In the genomic region with DNA sequence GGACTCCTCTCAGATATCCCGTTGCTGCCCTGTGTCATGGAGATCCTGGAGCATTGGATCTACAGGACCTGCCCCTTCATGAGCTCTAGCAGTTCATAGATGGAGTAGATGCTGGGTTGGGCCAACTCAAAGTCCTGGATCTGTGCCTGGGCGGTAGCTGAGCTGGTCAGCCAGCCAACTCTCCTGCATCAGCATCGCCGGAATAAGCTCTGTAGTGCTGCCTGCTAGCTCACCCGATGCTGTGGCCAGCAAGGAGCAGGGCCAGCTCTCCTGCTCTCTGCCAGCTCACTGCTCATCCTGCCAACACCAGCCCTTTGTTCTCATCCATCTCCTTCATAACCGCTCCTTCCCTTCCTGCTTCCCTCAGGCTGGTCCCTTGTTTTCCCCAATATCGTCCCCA, we compare ENCODE assay signal across 9 mouse cellular contexts. TPM values are rescaled to one million over a fixed set of nuclear protein-coding genes. Genes with fewer than 3 reads are reported as not detected.
DNase-seq lines count a peak whose midpoint lies in the region; ATAC-seq lines count a peak whose summit lies in the region.
"Had no signal": no experiment of that assay in that cellular context is flagged by ENCODE, and none has a peak within 500 bp of the region (broad histone marks: within the 10 kb centered on the region; RNA-seq: fewer than 3 reads in every experiment).

No protein-coding gene starts in this region.

- H3K4me3 ChIP-seq in neural tube, embryonic 15.5 days (replicated peaks), result no peak overlapping the region
- no peak overlapping the region for H3K4me3 ChIP-seq in midbrain, embryonic 10.5 days
- H3K4me3 ChIP-seq: midbrain, embryonic 12.5 days had no signal

- H3K9me3 ChIP-seq in neural tube, embryonic 15.5 days (replicated peaks), result no peaks in the 10 kb centered on the region
- no peaks in the 10 kb centered on the region for H3K9me3 ChIP-seq in midbrain, embryonic 10.5 days (replicated peaks)
- H3K9me3 ChIP-seq: midbrain, embryonic 12.5 days had no signal

- H3K4me2 ChIP-seq in neural tube, embryonic 15.5 days, result no peak overlapping the region
- H3K4me2 ChIP-seq: midbrain, embryonic 12.5 days had no signal

- H3K27me3 ChIP-seq in neural tube, embryonic 15.5 days (replicated peaks), result no peaks in the 10 kb centered on the region
- no peaks in the 10 kb centered on the region for H3K27me3 ChIP-seq in midbrain, embryonic 10.5 days (ENCODE audit: low read depth, poor library complexity, severe bottlenecking)
- H3K27me3 ChIP-seq: midbrain, embryonic 12.5 days had no signal

- no peaks in the 10 kb centered on the region for H3K36me3 ChIP-seq in neural tube, embryonic 15.5 days
- no peaks in the 10 kb centered on the region for H3K36me3 ChIP-seq in midbrain, embryonic 10.5 days
- H3K36me3 ChIP-seq: midbrain, embryonic 12.5 days had no signal

- ATAC-seq in neural tube, embryonic 15.5 days (ENCODE audit: low FRiP score), result peak; percentile 69; the same call in 1 of the 2 replicates

- 80% methylated on average over 7 of the region's 7 CpGs for WGBS in neural tube, embryonic 15.5 days
- WGBS in midbrain, embryonic 10.5 days, result 88% methylated on average over 7 of the region's 7 CpGs

- DNase-seq in neural tube, embryonic 10.5 days (ENCODE audit: extremely low spot score, low spot score), result no peak
- peak; percentile 23 to 31 for DNase-seq in frontal cortex, postnatal 10 days (ENCODE audit: low spot score in 2 of 2)
- peak; percentile 13 for DNase-seq in layer of hippocampus, adult 9-10 months (ENCODE audit: low spot score)
- peak; percentile 58 for DNase-seq in right cerebral cortex, adult 18-20 months
- DNase-seq in spleen, postnatal 10 days (ENCODE audit: low spot score in 2 of 2), result no peak
- DNase-seq in adrenal gland, postnatal 4 days (ENCODE audit: low spot score in 2 of 2), result no peak
- no peak for DNase-seq in midbrain, embryonic 10.5 days (ENCODE audit: low spot score)

- H3K4me1 ChIP-seq in neural tube, embryonic 15.5 days, result no peaks in the 10 kb centered on the region
- H3K4me1 ChIP-seq in midbrain, embryonic 10.5 days, result peaks cover under 1% of the 10 kb centered on the region; the same call in 1 of the 2 replicates
- H3K4me1 ChIP-seq: midbrain, embryonic 12.5 days had no signal

- H3K27ac ChIP-seq in neural tube, embryonic 15.5 days (replicated peaks), result no peak overlapping the region
- no peak overlapping the region for H3K27ac ChIP-seq in midbrain, embryonic 10.5 days (replicated peaks)
- H3K27ac ChIP-seq: midbrain, embryonic 12.5 days had no signal

- no peak overlapping the region for H3K9ac ChIP-seq in neural tube, embryonic 15.5 days (replicated peaks)
- H3K9ac ChIP-seq: midbrain, embryonic 12.5 days had no signal

RNA-seq across cellular contexts. Expression of gene Smim15, which starts 51.4 kb away (rescaled TPM):
- polyA plus RNA-seq in neural tube, embryonic 15.5 days (2015; fragmentation: Nextera tagmentation; extraction: Ambion mirVana), result 35.8 and 39.7 TPM in 2 replicates
- total RNA-seq in adrenal gland, postnatal 4 days (2021), result 10 to 100 TPM; 40.9 to 45.2 TPM
- 62.2 and 62.9 TPM in 2 replicates for polyA plus RNA-seq in midbrain, embryonic 10.5 days (2016; fragmentation: Nextera tagmentation; extraction: Ambion mirVana)

Comparison
In these comparisons a context has a peak if more than half of its experiments do, and no peak if none do; other contexts are left out.
1. DNase-seq: peak in frontal cortex, postnatal 10 days (2 of 2), layer of hippocampus, adult 9-10 months (single experiment) and right cerebral cortex, adult 18-20 months (single experiment); none in neural tube, embryonic 10.5 days (single experiment), spleen, postnatal 10 days (0 of 2), adrenal gland, postnatal 4 days (0 of 2) and midbrain, embryonic 10.5 days (single experiment).